Mouse (Mus musculus) small intestine, adult 2 months (tissue): ENCODE data around the gene Tfpt. TPM values are rescaled to one million over a fixed set of nuclear protein-coding genes. Genes with fewer than 3 reads are reported as not detected.
"Not testable (repeated sequence)": the region's sequence is repeated elsewhere in the genome, so short reads cannot be mapped to it uniquely, and the experiment has no call there.

Experiments
- H3K27ac ChIP-seq: fragments of 200-500 bp; 2 replicates; pipeline ENCODE4 v1.5.1; 2012; ENCODE audit warnings: low read depth, low read length, control low read depth, inconsistent platforms; ENCODE audit not compliant: insufficient read depth
- H3K27me3 ChIP-seq: fragments of 200-500 bp; 2 replicates; pipeline ENCODE4 v1.6.1; 2012; ENCODE audit warnings: mild to moderate bottlenecking, moderate library complexity, low read length, inconsistent platforms; ENCODE audit not compliant: control insufficient read depth, insufficient read depth
- H3K36me3 ChIP-seq: fragments of 200-500 bp; 2 replicates; pipeline ENCODE4 v1.6.1; 2012; ENCODE audit warnings: mild to moderate bottlenecking, low read length, control low read depth, inconsistent platforms; ENCODE audit not compliant: control insufficient read depth, insufficient read depth
- H3K4me1 ChIP-seq: fragments of 200-500 bp; 2 replicates; pipeline ENCODE4 v1.6.1; 2012; ENCODE audit warnings: low read length, inconsistent platforms, mixed read lengths; ENCODE audit not compliant: control insufficient read depth, insufficient read depth, insufficient read length
- H3K4me3 ChIP-seq: fragments of 200-500 bp; 2 replicates; pipeline ENCODE4 v1.5.1; 2012; ENCODE audit warnings: low read depth, mild to moderate bottlenecking, control low read depth, inconsistent platforms, low read length, moderate library complexity
- CTCF ChIP-seq: fragments of 200-500 bp; IDR thresholded peaks from 2 replicates; pipeline ENCODE4 v1.5.1; 2012; ENCODE audit warnings: low read depth, mild to moderate bottlenecking, control low read depth, inconsistent platforms, low read length, moderate library complexity, mixed read lengths; ENCODE audit not compliant: insufficient replicate concordance, insufficient read length; ENCODE audit errors: extremely low read depth
- POLR2A ChIP-seq: fragments of 200-500 bp; IDR thresholded peaks from 2 replicates; pipeline ENCODE4 v1.6.1; 2012; ENCODE audit warnings: low read depth, mild to moderate bottlenecking, control low read depth, inconsistent platforms, low read length, moderate library complexity
- WGBS: fragments of 180-500 bp; shearing (Covaris S2); methylation state at CpG from one replicate; pipeline ENCODE4 v1.1.7; 2018; 5-methylcytosine and 5-hydroxymethylcytosine counted together
- polyA plus RNA-seq: library from polyadenylated mRNA; depleted of rRNA; stranded (reverse); fragments of >200 nt; gene quantifications from 2 replicates; pipeline ENCODE4 v1.2.3, GENCODE M21; 2012

Gene Tfpt
- polyA plus RNA-seq, 1 experiment = 6.9 TPM

GRCm38 (mm10) chr7:3607391-3607790 is 22.3 kb downstream of the Tfpt start:
- WGBS = 78% methylated on average over 6 of the region's 6 CpGs

DNA sequence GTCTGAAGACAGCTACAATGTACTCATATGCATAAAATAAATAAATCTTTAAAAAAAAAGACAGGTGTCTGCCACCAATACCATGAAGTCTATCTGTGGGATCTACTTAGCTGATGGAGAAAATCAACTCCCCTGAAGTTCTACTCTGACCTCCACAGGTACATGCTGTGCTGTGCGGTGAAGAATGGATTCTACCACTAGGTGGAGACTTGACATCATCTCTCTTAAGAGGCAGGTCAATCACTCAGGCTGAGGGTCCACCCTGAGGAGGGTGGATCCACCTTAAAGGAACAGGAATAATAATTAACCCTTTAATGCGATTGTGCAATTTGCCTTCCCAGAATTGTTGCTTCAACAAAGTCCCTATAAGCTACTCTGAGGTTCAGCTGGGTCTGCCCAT is 22.9 kb downstream of the Tfpt start:
- no peaks in the 10 kb centered on the region for H3K27me3 ChIP-seq
- no peaks in the 10 kb centered on the region for H3K36me3 ChIP-seq
- peaks cover 2% of the 10 kb centered on the region; the same call in 1 of the 2 replicates for H3K4me1 ChIP-seq
- 13% methylated on average over 2 of the region's 2 CpGs for WGBS
- H3K27ac ChIP-seq = no peak overlapping the region
- TF ChIP-seq CTCF = peak; percentile 28; the same call in 1 of the 2 replicates
- no peak for TF ChIP-seq POLR2A
- H3K4me3 ChIP-seq = no peak overlapping the region

More at GRCm38 (mm10) chr7:3607391-3607790, 22.3 kb downstream of the Tfpt start:
- Histone ChIP-seq H3K27me3 (no peaks in the 10 kb centered on the region), H3K4me1 (peaks cover 2% of the 10 kb centered on the region; the same call in 1 of the 2 replicates), H3K4me3 (no peak overlapping the region), H3K27ac (no peak overlapping the region), H3K36me3 (no peaks in the 10 kb centered on the region)
- TF ChIP-seq POLR2A (no peak), CTCF (no peak)

GRCm38 (mm10) chr7:3601119-3601518 is 28.6 kb downstream of the Tfpt start:
- Histone ChIP-seq H3K27ac (no peak overlapping the region), H3K36me3 (no peaks in the 10 kb centered on the region), H3K4me1 (no peaks in the 10 kb centered on the region), H3K4me3 (no peak overlapping the region), H3K27me3 (no peaks in the 10 kb centered on the region)
- WGBS = 3% methylated on average over 4 of the region's 4 CpGs
- TF ChIP-seq CTCF (no peak), POLR2A (no peak)

DNA sequence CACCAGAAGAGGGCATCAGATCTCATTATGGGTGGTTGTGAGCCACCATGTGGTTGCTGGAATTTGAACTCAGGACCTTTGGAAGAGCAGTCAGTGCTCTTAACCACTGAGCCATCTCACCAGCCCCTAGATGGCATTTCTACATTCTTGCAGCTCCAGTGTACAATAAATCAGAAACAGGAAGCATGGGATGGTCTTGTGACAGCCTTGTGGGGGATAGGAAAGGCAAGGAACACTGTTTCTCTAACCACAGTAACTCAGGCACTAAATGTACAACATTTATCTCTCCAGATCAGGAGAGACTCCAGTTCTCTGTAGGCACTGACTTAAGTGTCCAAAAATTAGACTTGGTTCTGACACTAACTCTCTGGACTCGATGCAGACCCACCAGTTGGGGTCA is 32.0 kb downstream of the Tfpt start:
- not testable (repeated sequence) for H3K36me3 ChIP-seq, H3K27me3 ChIP-seq, H3K4me1 ChIP-seq, H3K27ac ChIP-seq, H3K4me3 ChIP-seq
- 69% methylated on average over 1 of the region's 1 CpGs for WGBS

GRCm38 (mm10) chr7:3595146-3595545 is 34.6 kb downstream of the Tfpt start:
- 9% methylated on average over 9 of the region's 9 CpGs for WGBS
- Histone ChIP-seq H3K36me3 (no peaks in the 10 kb centered on the region), H3K4me1 (no peaks in the 10 kb centered on the region), H3K4me3 (peak overlapping the region; percentile 50), H3K27me3 (no peaks in the 10 kb centered on the region), H3K27ac (no peak overlapping the region)
- TF ChIP-seq CTCF (no peak), POLR2A (no peak)

DNA sequence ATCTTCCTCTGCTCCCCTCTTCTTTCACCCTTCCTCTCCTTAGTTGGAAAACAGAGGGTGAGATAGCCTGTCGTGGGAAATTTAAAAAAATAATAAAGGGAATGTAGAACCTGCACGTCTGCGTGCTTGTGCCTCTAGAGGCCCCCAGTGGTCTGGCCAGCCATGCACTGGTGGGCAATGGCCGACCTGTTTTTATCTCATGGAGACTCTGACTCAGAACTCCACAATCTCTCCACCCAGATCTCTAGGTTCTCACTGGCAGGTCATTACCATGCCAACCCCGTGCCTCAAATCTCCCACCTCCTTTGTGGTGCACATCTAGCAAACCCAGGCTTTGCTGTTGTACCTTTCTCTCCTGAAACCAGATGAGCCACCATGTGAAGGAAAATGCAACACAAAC is 35.0 kb downstream of the Tfpt start:
- Histone ChIP-seq H3K27me3 (no peaks in the 10 kb centered on the region), H3K4me1 (no peaks in the 10 kb centered on the region), H3K36me3 (no peaks in the 10 kb centered on the region), H3K4me3 (no peak overlapping the region), H3K27ac (no peak overlapping the region)
- 12% methylated on average over 5 of the region's 5 CpGs for WGBS
- TF ChIP-seq CTCF (no peak), POLR2A (no peak)

- no peak overlapping the region for H3K4me3 ChIP-seq
- H3K36me3 ChIP-seq = no peaks in the 10 kb centered on the region
- no peaks in the 10 kb centered on the region for H3K27me3 ChIP-seq
- no peak overlapping the region for H3K27ac ChIP-seq
- no peaks in the 10 kb centered on the region for H3K4me1 ChIP-seq
- TF ChIP-seq CTCF (no peak), POLR2A (no peak)
Observed at GRCm38 (mm10) chr7:3593855-3594254, 35.9 kb downstream of the Tfpt start.

GRCm38 (mm10) chr7:3591534-3591933 is 38.2 kb downstream of the Tfpt start:
- H3K4me3 ChIP-seq = no peak overlapping the region
- no peaks in the 10 kb centered on the region for H3K36me3 ChIP-seq
- H3K27ac ChIP-seq = no peak overlapping the region
- TF ChIP-seq POLR2A (no peak), CTCF (no peak)
- no peaks in the 10 kb centered on the region for H3K27me3 ChIP-seq
- no peaks in the 10 kb centered on the region for H3K4me1 ChIP-seq
- WGBS = 73% methylated on average over 1 of the region's 1 CpGs
